Mouse (Mus musculus) kidney, postnatal 0 days (tissue): ENCODE measurements around the gene Gm6034. TPM values are rescaled to one million over a fixed set of nuclear protein-coding genes. Genes with fewer than 3 reads are reported as not detected.
A peak's percentile ranks its signal among the peaks of the same experiment; 100 is the strongest.
"Not testable (repeated sequence)": the region's sequence is repeated elsewhere in the genome, so short reads cannot be mapped to it uniquely, and the experiment has no call there.

Experiments used
- ATAC-seq: fragments of 200-750 bp; cut with Nextera tagmentation; replicated peaks from 2 replicates; pipeline ENCODE4 v1.8.0; 2017; ENCODE audit warnings: low read depth, moderate number of reproducible peaks, moderate TSS enrichment, moderate library complexity; ENCODE audit not compliant: low FRiP score
- DNase-seq: peaks from one replicate; pipeline ENCODE4 v3.0.0-alpha.2; 2016; ENCODE audit warnings: low spot score
- H3K27ac ChIP-seq: fragments of 300-500 bp; sonication (generic); 2 replicates; pipeline ENCODE4 v1.5.1; 2014; ENCODE audit warnings: mild to moderate bottlenecking
- H3K27me3 ChIP-seq: fragments of 300-500 bp; sonication (generic); 2 replicates; pipeline ENCODE4 v1.6.1; 2014; ENCODE audit warnings: low read length, mixed read lengths; ENCODE audit not compliant: insufficient read depth
- H3K36me3 ChIP-seq: fragments of 300-500 bp; sonication (generic); 2 replicates; pipeline ENCODE4 v1.6.1; 2014; ENCODE audit warnings: low read length, mixed read lengths; ENCODE audit not compliant: insufficient read depth
- H3K4me1 ChIP-seq: fragments of 300-500 bp; sonication (generic); replicated peaks from 2 replicates; pipeline ENCODE4 v1.6.1; 2014; ENCODE audit warnings: antibody characterized with exemption, low read length, mixed read lengths; ENCODE audit not compliant: insufficient read depth
- H3K4me2 ChIP-seq: fragments of 300-500 bp; sonication (generic); 2 replicates; pipeline ENCODE4 v1.6.1; 2014; ENCODE audit warnings: mild to moderate bottlenecking, low read length, moderate library complexity, mixed read lengths
- H3K4me3 ChIP-seq: fragments of 300-500 bp; sonication (generic); replicated peaks from 2 replicates; pipeline ENCODE4 v1.5.1; 2014; ENCODE audit warnings: low read depth, low read length
- H3K9ac ChIP-seq: fragments of 300-500 bp; sonication (generic); 2 replicates; pipeline ENCODE4 v1.6.1; 2014; ENCODE audit warnings: low read depth, low read length
- H3K9me3 ChIP-seq: fragments of 300-500 bp; sonication (generic); replicated peaks from 2 replicates; pipeline ENCODE4 v1.6.1; 2016; ENCODE audit warnings: low read length, inconsistent platforms, mixed read lengths
- CTCF ChIP-seq: IDR thresholded peaks from 2 replicates; pipeline ENCODE4 v1.5.1; 2016; ENCODE audit warnings: antibody characterized with exemption, low read depth, mild to moderate bottlenecking, moderate library complexity
- WGBS: fragments of 180-500 bp; shearing (Covaris S2); extraction: QIAGEN DNeasy Blood & Tissue Kit; methylation state at CpG from one replicate; pipeline ENCODE4 v1.1.7; 2014; 5-methylcytosine and 5-hydroxymethylcytosine counted together
- polyA plus RNA-seq: library from polyadenylated mRNA; unstranded; fragments of >200 nt; fragmentation: Nextera tagmentation; extraction: Ambion mirVana; gene quantifications from 2 replicates; pipeline ENCODE4 v1.2.1, GENCODE M21; 2015

Gm6034 gene
- polyA plus RNA-seq, 1 experiment from 2014 or later: not detected

GRCm38 (mm10) chr17:36035010-36035638 lies 7.6 kb upstream of the Gm6034 start:
- WGBS: 41% methylated on average over 3 of the region's 3 CpGs

DNA sequence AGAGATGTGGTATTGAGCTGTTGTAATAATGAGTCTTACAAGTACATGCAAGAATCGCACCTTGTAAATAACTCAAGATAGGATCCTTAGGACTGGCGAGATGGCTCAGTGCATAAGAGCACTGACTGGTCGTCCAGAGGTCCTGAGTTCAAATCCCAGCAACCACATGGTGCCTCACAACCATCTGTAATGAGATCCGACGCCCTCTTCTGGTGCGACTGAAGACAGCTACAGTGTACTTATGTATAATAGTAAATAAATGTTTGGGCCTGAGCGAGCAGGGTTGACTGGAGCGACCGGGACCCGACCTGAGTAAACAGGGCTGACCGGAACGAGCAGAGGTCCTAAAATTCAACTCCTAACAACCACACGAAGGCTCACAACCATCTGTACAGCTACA lies 6.6 kb upstream of the Gm6034 start:
- ATAC-seq, DNase-seq, H3K9me3 ChIP-seq, H3K27me3 ChIP-seq, H3K9ac ChIP-seq, H3K36me3 ChIP-seq, H3K4me2 ChIP-seq, H3K4me1 ChIP-seq, H3K4me3 ChIP-seq, H3K27ac ChIP-seq: not testable (repeated sequence)
- WGBS: 85% methylated on average over 13 of the region's 13 CpGs
- TF ChIP-seq CTCF: 0 out of 2 replicates have a peak, but pooled peaks have one; percentile 9

More at GRCm38 (mm10) chr17:36035010-36035638, 7.6 kb upstream of the Gm6034 start:
- ATAC-seq (peak; percentile 53), DNase-seq (peak; percentile 67)
- not testable (repeated sequence) for H3K27ac ChIP-seq, H3K36me3 ChIP-seq, H3K4me1 ChIP-seq, H3K9ac ChIP-seq, H3K9me3 ChIP-seq, H3K4me3 ChIP-seq, H3K27me3 ChIP-seq, H3K4me2 ChIP-seq
- peak; percentile 64 for TF ChIP-seq CTCF

- WGBS: 85% methylated on average over 2 of the region's 2 CpGs
These were observed 2.2 kb upstream of the Gm6034 start for GRCm38 (mm10) chr17:36040604-36041003.

GRCm38 (mm10) chr17:36042055-36042454 lies 706 bp upstream of the Gm6034 start:
- H3K4me1 ChIP-seq, H3K36me3 ChIP-seq, H3K9me3 ChIP-seq, H3K27ac ChIP-seq, DNase-seq, H3K27me3 ChIP-seq: not testable (repeated sequence)
- peak; percentile 76 for ATAC-seq
- Histone ChIP-seq H3K9ac (peak overlapping the region; percentile 51; the same call in 1 of the 2 replicates), H3K4me2 (peak overlapping the region; percentile 65), H3K4me3 (peak overlapping the region; percentile 39)
- 1% methylated on average over 13 of the region's 19 CpGs for WGBS

More at GRCm38 (mm10) chr17:36040604-36041003, 2.2 kb upstream of the Gm6034 start:
- H3K27ac ChIP-seq, H3K9me3 ChIP-seq, H3K4me2 ChIP-seq, ATAC-seq, H3K4me1 ChIP-seq, H3K27me3 ChIP-seq, H3K36me3 ChIP-seq, DNase-seq, H3K9ac ChIP-seq, H3K4me3 ChIP-seq: not testable (repeated sequence)

DNA sequence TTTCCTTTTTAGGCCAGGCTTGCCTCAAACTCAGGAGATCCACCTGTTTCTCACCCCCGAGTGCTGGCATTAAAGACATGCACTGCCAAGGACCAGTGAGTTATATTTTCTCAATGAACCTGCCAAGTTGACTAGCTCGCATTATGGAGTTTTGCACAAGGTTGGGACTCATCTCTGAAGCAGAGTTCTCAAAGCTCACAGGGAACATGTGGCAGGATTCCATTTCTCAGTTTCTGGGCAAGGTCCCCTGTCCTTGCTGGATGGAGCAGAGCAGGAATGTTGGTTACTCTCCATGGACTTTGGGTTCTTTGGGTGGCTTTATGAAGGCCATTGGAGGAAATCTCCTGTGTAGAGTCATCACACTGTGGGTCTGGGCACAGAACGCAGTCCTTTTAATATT lies 525 bp downstream of the Gm6034 start:
- WGBS: 78% methylated on average over 3 of the region's 3 CpGs
- no peaks in the 10 kb centered on the region for H3K36me3 ChIP-seq

GRCm38 (mm10) chr17:36057927-36058326 lies 15.2 kb downstream of the Gm6034 start:
- ATAC-seq, H3K27me3 ChIP-seq, H3K9me3 ChIP-seq, DNase-seq, H3K36me3 ChIP-seq, H3K4me3 ChIP-seq, H3K4me2 ChIP-seq, H3K27ac ChIP-seq, H3K9ac ChIP-seq, H3K4me1 ChIP-seq: not testable (repeated sequence)
- WGBS: 90% methylated on average over 24 of the region's 25 CpGs

More for the DNA sequence above, 525 bp downstream of the Gm6034 start:
- TF ChIP-seq CTCF: no peak
- Histone ChIP-seq H3K9me3 (no peaks in the 10 kb centered on the region), H3K9ac (no peak overlapping the region), H3K4me1 (0 out of 2 replicates have a peak, but pooled peaks cover 4% of the 10 kb centered on the region), H3K27me3 (no peaks in the 10 kb centered on the region), H3K4me3 (peak overlapping the region; percentile 39), H3K4me2 (peak overlapping the region; percentile 65), H3K27ac (no peak overlapping the region)
- DNase-seq (no peak), ATAC-seq (no peak)

- not testable (repeated sequence) for H3K4me3 ChIP-seq, H3K4me2 ChIP-seq, H3K27ac ChIP-seq, H3K9ac ChIP-seq, DNase-seq, H3K36me3 ChIP-seq, H3K9me3 ChIP-seq, H3K4me1 ChIP-seq, H3K27me3 ChIP-seq
- WGBS: 46% methylated on average over 1 of the region's 1 CpGs
- peak; percentile 36; the same call in 1 of the 2 replicates for ATAC-seq
These were observed 15.6 kb downstream of the Gm6034 start, which contains the start of gene Gm11127 for GRCm38 (mm10) chr17:36058362-36058761. Gene Gm11127 (minus strand): TSS chr17:36058371.
